Mouse (Mus musculus) kidney, adult 2 months (tissue): ENCODE results near the gene Kctd19.

ENCODE experiments used
- CTCF ChIP-seq: fragments of 200-500 bp; conservative IDR thresholded peaks from 2 replicates; pipeline ENCODE4 v1.5.1; 2011; ENCODE audit warnings: low read depth, mild to moderate bottlenecking, control low read depth, low read length, moderate library complexity, mixed read lengths; ENCODE audit not compliant: insufficient read depth, insufficient read length
- POLR2A ChIP-seq: fragments of 200-500 bp; IDR thresholded peaks from one replicate; pipeline ENCODE4 v1.6.1; 2011; ENCODE audit warnings: low read depth, low read length, control low read depth

DNA sequence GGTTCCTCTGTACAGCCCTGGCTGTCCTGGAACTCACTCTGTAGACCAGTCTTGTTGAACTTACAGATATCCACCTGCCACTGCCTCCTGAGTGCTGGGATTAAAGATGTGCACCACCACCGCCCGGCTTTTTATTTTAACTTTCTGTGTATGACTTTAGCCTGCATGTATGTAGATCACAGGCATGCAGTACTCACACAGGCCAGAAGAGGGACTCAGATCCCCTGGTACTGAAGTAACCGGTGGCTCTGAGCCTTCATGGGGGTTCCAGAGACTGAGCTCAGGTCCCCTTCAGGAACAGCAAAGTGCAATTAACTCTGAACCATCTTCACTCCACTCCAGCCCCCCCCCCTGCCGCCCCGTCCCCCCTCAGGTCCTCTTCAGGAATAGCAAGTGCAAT lies 25.6 kb upstream of the Kctd19 start:
- peak; percentile 48 for TF ChIP-seq CTCF
- TF ChIP-seq POLR2A = no peak
